Mouse (Mus musculus): ENCODE measurements around the gene Sox10.

GRCm38 (mm10) chr15:79141566-79141917 lies 23.5 kb downstream of the Sox10 start:
- TF ChIP-seq CTCF (conservative IDR thresholded peaks at IDR 0.05; ENCODE audit: low read length) = no peak
- no peak for TF ChIP-seq NANOG (IDR thresholded peaks at IDR 0.05; ENCODE audit: borderline replicate concordance, low read length)
- TF ChIP-seq POU5F1 (IDR thresholded peaks at IDR 0.05; ENCODE audit: borderline replicate concordance, low read length) = no peak

All from E14TG2a.4 (cell line).